Mouse (Mus musculus) cerebellum, adult 9-10 months (tissue): ENCODE measurements at regions not wholly inside any gene's neighbourhood (a gene's known extent, or its start where the extent isn't known, plus 50 kb on each side); places are given as distances from the start of the nearest gene placed in this dataset.

ENCODE experiments used
- DNase-seq: peaks from one replicate; pipeline ENCODE4 v3.0.0; 2022

- DNase-seq = no peak
Measured at GRCm38 (mm10) chr10:97402524-97402923, 76.9 kb upstream of the Dcn start.

- DNase-seq = no peak
Measured at GRCm38 (mm10) chr10:97404076-97404787, 75.2 kb upstream of the Dcn start.

DNA sequence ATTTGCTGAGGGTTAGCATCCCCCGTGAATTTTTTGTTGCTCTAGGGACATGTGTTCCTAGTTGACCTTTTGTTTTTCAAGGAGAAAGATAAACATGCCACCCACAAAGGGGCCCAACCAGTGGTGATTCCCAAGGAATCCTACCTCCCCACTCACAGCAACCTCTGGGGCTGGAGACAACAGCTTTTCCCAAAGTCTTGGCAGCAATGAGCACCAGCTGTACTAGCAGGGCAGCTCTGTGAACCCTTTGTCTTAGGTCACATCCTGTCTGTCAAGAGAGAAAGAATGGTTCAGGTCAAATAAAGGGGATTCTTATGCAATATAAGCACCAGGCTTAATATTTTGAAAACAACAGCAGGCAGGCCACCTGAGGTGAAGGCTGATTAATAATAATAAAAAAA is 70.2 kb upstream of the Dcn start:
- DNase-seq = no peak

GRCm38 (mm10) chr10:97409909-97410308 is 69.5 kb upstream of the Dcn start:
- no peak for DNase-seq

DNA sequence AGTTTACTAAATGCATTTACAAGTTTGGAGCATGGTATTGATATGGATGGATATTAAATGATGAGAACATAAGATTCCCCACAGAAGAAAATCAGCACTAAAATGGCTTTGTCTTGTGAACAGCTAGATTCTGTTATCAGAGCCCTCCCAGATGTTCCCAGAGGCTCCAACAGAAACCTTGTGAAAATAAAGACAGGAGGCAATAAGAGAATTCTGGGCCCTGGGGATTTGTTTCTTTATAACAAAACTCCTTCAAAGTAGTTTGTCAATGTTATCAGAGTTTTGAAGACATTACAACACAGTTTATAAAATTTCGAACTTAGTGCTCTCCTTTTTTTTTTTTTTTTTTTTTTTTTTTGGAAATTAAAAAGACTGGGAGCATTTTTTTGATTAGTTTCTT is 56.8 kb upstream of the Dcn start:
- no peak for DNase-seq

- no peak for DNase-seq
Measured at GRCm38 (mm10) chr10:97423039-97423700, 56.2 kb upstream of the Dcn start.
